Mouse (Mus musculus): Measurements from ENCODE around the gene Lxn. TPM values are rescaled to one million over a fixed set of nuclear protein-coding genes. Genes with fewer than 3 reads are reported as not detected.

Lxn gene
- polyA plus RNA-seq, 1 experiment from 2014 or later: 186 TPM

DNA sequence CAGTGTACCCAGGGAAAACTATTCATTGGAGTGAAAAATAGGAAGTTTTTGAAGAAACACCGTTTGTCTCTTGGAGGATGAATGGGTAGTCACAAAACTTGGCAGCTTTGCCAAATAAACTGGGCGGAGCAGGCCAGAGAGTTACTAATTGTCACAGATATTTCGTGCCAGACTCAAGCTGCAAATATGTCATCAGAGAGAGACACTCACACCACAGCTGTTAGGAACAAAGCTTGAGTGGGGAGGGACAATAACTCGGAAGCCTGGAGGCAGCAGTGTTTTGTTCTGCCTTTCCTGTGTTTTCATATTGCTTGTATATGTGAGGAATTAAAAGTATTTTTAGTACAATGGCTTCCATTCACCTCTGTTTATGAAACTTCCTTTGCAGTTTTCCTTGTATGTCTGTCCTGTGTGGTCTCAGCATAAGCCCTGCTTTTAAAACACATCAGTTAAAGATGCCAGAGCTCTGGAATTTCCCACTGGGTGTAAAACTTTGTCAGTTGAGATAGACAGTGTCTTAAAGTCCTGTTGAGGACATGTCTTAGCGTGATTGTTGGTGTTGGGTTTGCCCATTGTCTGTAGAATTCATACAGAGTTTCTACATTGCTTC is 13.0 kb downstream of the Lxn start:
- Histone ChIP-seq H3K4me3 (replicated peaks) (no peak overlapping the region), H3K9me3 (no peaks in the 10 kb centered on the region), H3K4me2 (replicated peaks) (no peak overlapping the region), H3K27ac (no peak overlapping the region), H3K9ac (replicated peaks) (no peak overlapping the region), H3K27me3 (no peaks in the 10 kb centered on the region), H3K4me1 (replicated peaks) (no peaks in the 10 kb centered on the region), H3K36me3 (peaks cover 78% of the 10 kb centered on the region)
- ATAC-seq: no peak
- 94% methylated on average over 5 of the region's 5 CpGs for WGBS

- Histone ChIP-seq H3K36me3 (peaks cover 78% of the 10 kb centered on the region), H3K27me3 (no peaks in the 10 kb centered on the region), H3K4me3 (replicated peaks) (no peak overlapping the region), H3K9me3 (no peaks in the 10 kb centered on the region), H3K27ac (no peak overlapping the region), H3K9ac (replicated peaks) (no peak overlapping the region), H3K4me1 (replicated peaks) (no peaks in the 10 kb centered on the region), H3K4me2 (replicated peaks) (no peak overlapping the region)
- no peak for ATAC-seq
- WGBS: 95% methylated on average over 21 of the region's 21 CpGs
Measured at GRCm38 (mm10) chr3:67449660-67450059, 14.1 kb downstream of the Lxn start.

GRCm38 (mm10) chr3:67447143-67447542 is 16.6 kb downstream of the Lxn start:
- Histone ChIP-seq H3K4me2 (replicated peaks) (no peak overlapping the region), H3K27ac (no peak overlapping the region), H3K4me3 (replicated peaks) (no peak overlapping the region), H3K4me1 (replicated peaks) (no peaks in the 10 kb centered on the region), H3K27me3 (no peaks in the 10 kb centered on the region), H3K36me3 (peaks cover 76% of the 10 kb centered on the region), H3K9ac (replicated peaks) (no peak overlapping the region), H3K9me3 (no peaks in the 10 kb centered on the region)
- 96% methylated on average over 2 of the region's 2 CpGs for WGBS
- ATAC-seq: no peak

GRCm38 (mm10) chr3:67434011-67434410 is 29.7 kb downstream of the Lxn start:
- H3K9me3 ChIP-seq: no peaks in the 10 kb centered on the region
- H3K4me2 ChIP-seq (replicated peaks): no peak overlapping the region
- H3K27me3 ChIP-seq: no peaks in the 10 kb centered on the region
- no peak for ATAC-seq
- peaks cover 66% of the 10 kb centered on the region for H3K36me3 ChIP-seq
- H3K4me1 ChIP-seq (replicated peaks): peaks cover 10% of the 10 kb centered on the region
- no peak overlapping the region for H3K4me3 ChIP-seq (replicated peaks)
- no peak overlapping the region for H3K9ac ChIP-seq (replicated peaks)
- no peak overlapping the region for H3K27ac ChIP-seq
- WGBS: 94% methylated on average over 6 of the region's 6 CpGs

- H3K36me3 ChIP-seq: peaks cover 30% of the 10 kb centered on the region
- no peaks in the 10 kb centered on the region for H3K27me3 ChIP-seq
- under 1% methylated on average over 24 of the region's 24 CpGs for WGBS
- H3K9me3 ChIP-seq: peaks cover 16% of the 10 kb centered on the region; the same call in 1 of the 2 replicates
- H3K9ac ChIP-seq (replicated peaks): peak within 1 kb of the TSS; percentile 88
- no peak within 1 kb of the TSS for H3K27ac ChIP-seq
- peak within 1 kb of the TSS; percentile 91 for H3K4me2 ChIP-seq (replicated peaks)
- peaks cover 10% of the 10 kb centered on the region for H3K4me1 ChIP-seq (replicated peaks)
- H3K4me3 ChIP-seq (replicated peaks): peak within 1 kb of the TSS; percentile 89
- ATAC-seq: peak; percentile 97
Measured at GRCm38 (mm10) chr3:67429999-67430380, 33.7 kb downstream of the Lxn start, which contains the start of gene Gfm1. Gene Gfm1, plus strand, starts transcription at chr3:67430096.

- Histone ChIP-seq H3K4me3 (replicated peaks) (peak overlapping the region; percentile 89), H3K9me3 (peaks cover 16% of the 10 kb centered on the region; the same call in 1 of the 2 replicates), H3K4me1 (replicated peaks) (peaks cover 10% of the 10 kb centered on the region), H3K27me3 (no peaks in the 10 kb centered on the region), H3K9ac (replicated peaks) (no peak overlapping the region), H3K27ac (no peak overlapping the region), H3K36me3 (peaks cover 26% of the 10 kb centered on the region), H3K4me2 (replicated peaks) (peak overlapping the region; percentile 91)
- WGBS: 33% methylated on average over 8 of the region's 8 CpGs
- peak; percentile 87; the same call in 1 of the 2 replicates for ATAC-seq
Measured at GRCm38 (mm10) chr3:67429338-67429998, 34.3 kb downstream of the Lxn start.

Other genes starting within 250 kb of the Lxn start
- 29.3 and 31.9 TPM in 2 replicates for gene Mlf1, start 89.8 kb downstream of the Lxn start, polyA plus RNA-seq (2015; fragmentation: Nextera tagmentation; extraction: Ambion mirVana)
- gene Gm17402, start 88.8 kb downstream of the Lxn start, polyA plus RNA-seq (2015; fragmentation: Nextera tagmentation; extraction: Ambion mirVana): not detected in 2 replicates
- 32.2 and 36.4 TPM in 2 replicates for gene Gfm1, start 33.8 kb downstream of the Lxn start, polyA plus RNA-seq (2015; fragmentation: Nextera tagmentation; extraction: Ambion mirVana)
- gene Rarres1, start 51.6 kb upstream of the Lxn start, polyA plus RNA-seq (2015; fragmentation: Nextera tagmentation; extraction: Ambion mirVana): 0.94 and 1.4 TPM in 2 replicates
- 40.1 and 41.2 TPM in 2 replicates for gene Mfsd1, start 118.8 kb upstream of the Lxn start, polyA plus RNA-seq (2015; fragmentation: Nextera tagmentation; extraction: Ambion mirVana)